Mouse (Mus musculus) forebrain, embryonic 10.5 days (tissue): ENCODE measurements around the gene Adarb1. TPM values are rescaled to one million over a fixed set of nuclear protein-coding genes. Genes with fewer than 3 reads are reported as not detected.
A peak's percentile ranks its signal among the peaks of the same experiment; 100 is the strongest.

Experiments used
- DNase-seq: peaks from one replicate; pipeline ENCODE4 v3.0.0-alpha.2; 2017; ENCODE audit warnings: low spot score; ENCODE audit errors: extremely low spot score
- H3K27ac ChIP-seq: fragments of 300-500 bp; sonication (generic); 2 replicates; pipeline ENCODE4 v1.5.1; 2016; ENCODE audit warnings: mild to moderate bottlenecking
- H3K27me3 ChIP-seq: fragments of 300-500 bp; sonication (generic); 2 replicates; pipeline ENCODE4 v1.6.1; 2016; ENCODE audit warnings: mild to moderate bottlenecking; ENCODE audit not compliant: poor library complexity, severe bottlenecking
- H3K36me3 ChIP-seq: fragments of 300-500 bp; sonication (generic); replicated peaks from 2 replicates; pipeline ENCODE4 v1.6.1; 2016; ENCODE audit warnings: mild to moderate bottlenecking, moderate library complexity
- H3K4me1 ChIP-seq: fragments of 300-500 bp; sonication (generic); 2 replicates; pipeline ENCODE4 v1.6.1; 2016
- H3K4me3 ChIP-seq: fragments of 300-500 bp; sonication (generic); 2 replicates; pipeline ENCODE4 v1.5.1; 2016; ENCODE audit warnings: mild to moderate bottlenecking, moderate library complexity
- H3K9me3 ChIP-seq: fragments of 300-500 bp; sonication (generic); 2 replicates; pipeline ENCODE4 v1.6.1; 2016; ENCODE audit warnings: mild to moderate bottlenecking, moderate library complexity
- WGBS: fragments of 180-500 bp; shearing (Covaris S2); methylation state at CpG from one replicate; pipeline ENCODE4 v1.1.7; 2016; 5-methylcytosine and 5-hydroxymethylcytosine counted together
- polyA plus RNA-seq: library from polyadenylated mRNA; unstranded; fragments of >200 nt; fragmentation: Nextera tagmentation; extraction: Ambion mirVana; gene quantifications from 2 replicates; pipeline ENCODE4 v1.2.1, GENCODE M21; 2016

The Adarb1 gene
- 6.3 and 7.1 TPM in 2 replicates for polyA plus RNA-seq

GRCm38 (mm10) chr10:77418138-77418537, at the start of gene Adarb1:
Gene Adarb1, minus strand, starts transcription at chr10:77418270.
- peaks cover 32% of the 10 kb centered on the region for H3K27me3 ChIP-seq
- peak within 1 kb of the TSS; percentile 84 for H3K4me3 ChIP-seq
- H3K36me3 ChIP-seq = no peaks in the 10 kb centered on the region
- H3K9me3 ChIP-seq = peaks cover 3% of the 10 kb centered on the region; the same call in 1 of the 2 replicates
- DNase-seq = peak; percentile 91
- WGBS = under 1% methylated on average over 57 of the region's 57 CpGs
- peak within 1 kb of the TSS; percentile 86 for H3K27ac ChIP-seq
- peaks cover 33% of the 10 kb centered on the region for H3K4me1 ChIP-seq

GRCm38 (mm10) chr10:77467407-77467806, 49.3 kb upstream of the Adarb1 start:
- DNase-seq = no peak
- WGBS = 88% methylated on average over 6 of the region's 6 CpGs
- Histone ChIP-seq H3K4me1 (no peaks in the 10 kb centered on the region), H3K27me3 (no peaks in the 10 kb centered on the region), H3K27ac (no peak overlapping the region), H3K36me3 (no peaks in the 10 kb centered on the region), H3K4me3 (no peak overlapping the region), H3K9me3 (no peaks in the 10 kb centered on the region)

GRCm38 (mm10) chr10:77465902-77466301, 47.8 kb upstream of the Adarb1 start:
- no peaks in the 10 kb centered on the region for H3K9me3 ChIP-seq
- 90% methylated on average over 5 of the region's 5 CpGs for WGBS
- no peak for DNase-seq
- no peak overlapping the region for H3K4me3 ChIP-seq
- no peaks in the 10 kb centered on the region for H3K27me3 ChIP-seq
- H3K4me1 ChIP-seq = no peaks in the 10 kb centered on the region
- no peaks in the 10 kb centered on the region for H3K36me3 ChIP-seq
- H3K27ac ChIP-seq = no peak overlapping the region

GRCm38 (mm10) chr10:77464181-77464936, 46.3 kb upstream of the Adarb1 start:
- WGBS = 84% methylated on average over 10 of the region's 10 CpGs
- no peaks in the 10 kb centered on the region for H3K36me3 ChIP-seq
- no peaks in the 10 kb centered on the region for H3K27me3 ChIP-seq

GRCm38 (mm10) chr10:77461161-77461560, 43.1 kb upstream of the Adarb1 start:
- Histone ChIP-seq H3K4me1 (no peaks in the 10 kb centered on the region), H3K9me3 (no peaks in the 10 kb centered on the region), H3K27ac (no peak overlapping the region), H3K36me3 (no peaks in the 10 kb centered on the region), H3K4me3 (no peak overlapping the region), H3K27me3 (no peaks in the 10 kb centered on the region)
- no peak for DNase-seq
- WGBS = 90% methylated on average over 8 of the region's 8 CpGs

More at GRCm38 (mm10) chr10:77464181-77464936, 46.3 kb upstream of the Adarb1 start:
- DNase-seq = no peak
- H3K9me3 ChIP-seq = no peaks in the 10 kb centered on the region
- no peak overlapping the region for H3K4me3 ChIP-seq
- no peak overlapping the region for H3K27ac ChIP-seq
- H3K4me1 ChIP-seq = no peaks in the 10 kb centered on the region

- no peaks in the 10 kb centered on the region for H3K36me3 ChIP-seq
- H3K4me3 ChIP-seq = no peak overlapping the region
- H3K27me3 ChIP-seq = no peaks in the 10 kb centered on the region
- H3K27ac ChIP-seq = no peak overlapping the region
- 87% methylated on average over 3 of the region's 3 CpGs for WGBS
- no peak for DNase-seq
- no peaks in the 10 kb centered on the region for H3K9me3 ChIP-seq
- no peaks in the 10 kb centered on the region for H3K4me1 ChIP-seq
Observed at GRCm38 (mm10) chr10:77457701-77458100, 39.6 kb upstream of the Adarb1 start.

GRCm38 (mm10) chr10:77456507-77456906, 38.4 kb upstream of the Adarb1 start:
- no peak for DNase-seq
- H3K4me3 ChIP-seq = no peak overlapping the region
- 75% methylated on average over 7 of the region's 7 CpGs for WGBS
- no peaks in the 10 kb centered on the region for H3K9me3 ChIP-seq
- no peaks in the 10 kb centered on the region for H3K4me1 ChIP-seq
- no peaks in the 10 kb centered on the region for H3K36me3 ChIP-seq
- H3K27ac ChIP-seq = no peak overlapping the region
- no peaks in the 10 kb centered on the region for H3K27me3 ChIP-seq

GRCm38 (mm10) chr10:77455251-77456010, 37.4 kb upstream of the Adarb1 start:
- no peak for DNase-seq
- 84% methylated on average over 14 of the region's 14 CpGs for WGBS
- Histone ChIP-seq H3K9me3 (no peaks in the 10 kb centered on the region), H3K27me3 (no peaks in the 10 kb centered on the region), H3K4me3 (no peak overlapping the region), H3K27ac (no peak overlapping the region), H3K36me3 (no peaks in the 10 kb centered on the region), H3K4me1 (no peaks in the 10 kb centered on the region)

- no peaks in the 10 kb centered on the region for H3K27me3 ChIP-seq
- 87% methylated on average over 6 of the region's 6 CpGs for WGBS
- no peaks in the 10 kb centered on the region for H3K9me3 ChIP-seq
- H3K36me3 ChIP-seq = no peaks in the 10 kb centered on the region
- DNase-seq = no peak
- no peak overlapping the region for H3K27ac ChIP-seq
- no peak overlapping the region for H3K4me3 ChIP-seq
- peaks cover 5% of the 10 kb centered on the region for H3K4me1 ChIP-seq
Observed at GRCm38 (mm10) chr10:77454795-77455194, 36.7 kb upstream of the Adarb1 start.

- H3K9me3 ChIP-seq = no peaks in the 10 kb centered on the region
- no peak for DNase-seq
- H3K27me3 ChIP-seq = no peaks in the 10 kb centered on the region
- H3K36me3 ChIP-seq = no peaks in the 10 kb centered on the region
- H3K4me3 ChIP-seq = no peak overlapping the region
- H3K27ac ChIP-seq = no peak overlapping the region
- peaks cover 28% of the 10 kb centered on the region for H3K4me1 ChIP-seq
- WGBS = 97% methylated on average over 4 of the region's 4 CpGs
Observed at GRCm38 (mm10) chr10:77451822-77452221, 33.8 kb upstream of the Adarb1 start.

GRCm38 (mm10) chr10:77450159-77450464, 32.0 kb upstream of the Adarb1 start:
- Histone ChIP-seq H3K27me3 (no peaks in the 10 kb centered on the region), H3K4me1 (peaks cover 28% of the 10 kb centered on the region), H3K4me3 (no peak overlapping the region), H3K27ac (no peak overlapping the region), H3K36me3 (no peaks in the 10 kb centered on the region), H3K9me3 (peaks cover 4% of the 10 kb centered on the region)
- DNase-seq = no peak

- no peak for DNase-seq
- no peak overlapping the region for H3K4me3 ChIP-seq
- 51% methylated on average over 23 of the region's 23 CpGs for WGBS
- H3K36me3 ChIP-seq = no peaks in the 10 kb centered on the region
- H3K4me1 ChIP-seq = peaks cover 28% of the 10 kb centered on the region
- no peaks in the 10 kb centered on the region for H3K27me3 ChIP-seq
- H3K27ac ChIP-seq = peak overlapping the region; percentile 63
- H3K9me3 ChIP-seq = peaks cover 7% of the 10 kb centered on the region
Observed at GRCm38 (mm10) chr10:77449315-77450158, 31.5 kb upstream of the Adarb1 start.
